Mouse (Mus musculus) forebrain, embryonic 15.5 days (tissue): Measurements from ENCODE around the gene Cryzl2. TPM values are rescaled to one million over a fixed set of nuclear protein-coding genes. Genes with fewer than 3 reads are reported as not detected.

Source experiments
- ATAC-seq: fragments of 200-750 bp; cut with Nextera tagmentation; replicated peaks from 2 replicates; pipeline ENCODE4 v1.8.0; 2017; ENCODE audit warnings: mild to moderate bottlenecking, moderate TSS enrichment, moderate library complexity
- H3K27ac ChIP-seq: fragments of 300-500 bp; sonication (generic); replicated peaks from 2 replicates; pipeline ENCODE4 v1.5.1; 2015; ENCODE audit warnings: mild to moderate bottlenecking, inconsistent platforms
- H3K27me3 ChIP-seq: fragments of 300-500 bp; sonication (generic); 2 replicates; pipeline ENCODE4 v1.6.1; 2015; ENCODE audit warnings: inconsistent platforms
- H3K36me3 ChIP-seq: fragments of 300-500 bp; sonication (generic); 2 replicates; pipeline ENCODE4 v1.6.1; 2015; ENCODE audit warnings: mild to moderate bottlenecking, inconsistent platforms
- H3K4me1 ChIP-seq: fragments of 300-500 bp; sonication (generic); 2 replicates; pipeline ENCODE4 v1.6.1; 2015; ENCODE audit warnings: inconsistent platforms
- H3K4me2 ChIP-seq: fragments of 300-500 bp; sonication (generic); replicated peaks from 2 replicates; pipeline ENCODE4 v1.6.1; 2015; ENCODE audit warnings: mild to moderate bottlenecking, inconsistent platforms
- H3K4me3 ChIP-seq: fragments of 300-500 bp; sonication (generic); 2 replicates; pipeline ENCODE4 v1.5.1; 2015; ENCODE audit warnings: mild to moderate bottlenecking, inconsistent platforms
- H3K9ac ChIP-seq: fragments of 300-500 bp; sonication (generic); replicated peaks from 2 replicates; pipeline ENCODE4 v1.6.1; 2015; ENCODE audit warnings: mild to moderate bottlenecking, inconsistent platforms
- H3K9me3 ChIP-seq: fragments of 300-500 bp; sonication (generic); 2 replicates; pipeline ENCODE4 v1.6.1; 2016; ENCODE audit warnings: inconsistent platforms
- WGBS: fragments of 180-500 bp; shearing (Covaris S2); methylation state at CpG from one replicate; pipeline ENCODE4 v1.1.7; 2015; ENCODE audit warnings: mixed read lengths; 5-methylcytosine and 5-hydroxymethylcytosine counted together
- polyA plus RNA-seq: library from polyadenylated mRNA; unstranded; fragments of >200 nt; fragmentation: Nextera tagmentation; extraction: Ambion mirVana; gene quantifications from 2 replicates; pipeline ENCODE4 v1.2.1, GENCODE M21; 2015

Cryzl2 gene
- polyA plus RNA-seq, 1 experiment from 2014 or later = 6.4 TPM

GRCm38 (mm10) chr1:157518111-157518523, 59.7 kb downstream of the Cryzl2 start:
- 27% methylated on average over 4 of the region's 4 CpGs for WGBS
- H3K4me2 ChIP-seq = no peak overlapping the region
- no peaks in the 10 kb centered on the region for H3K9me3 ChIP-seq
- no peak overlapping the region for H3K9ac ChIP-seq
- no peaks in the 10 kb centered on the region for H3K36me3 ChIP-seq
- H3K27ac ChIP-seq = no peak overlapping the region
- peaks cover 20% of the 10 kb centered on the region for H3K4me1 ChIP-seq
- no peaks in the 10 kb centered on the region for H3K27me3 ChIP-seq
- ATAC-seq = peak; percentile 82
- H3K4me3 ChIP-seq = no peak overlapping the region

DNA sequence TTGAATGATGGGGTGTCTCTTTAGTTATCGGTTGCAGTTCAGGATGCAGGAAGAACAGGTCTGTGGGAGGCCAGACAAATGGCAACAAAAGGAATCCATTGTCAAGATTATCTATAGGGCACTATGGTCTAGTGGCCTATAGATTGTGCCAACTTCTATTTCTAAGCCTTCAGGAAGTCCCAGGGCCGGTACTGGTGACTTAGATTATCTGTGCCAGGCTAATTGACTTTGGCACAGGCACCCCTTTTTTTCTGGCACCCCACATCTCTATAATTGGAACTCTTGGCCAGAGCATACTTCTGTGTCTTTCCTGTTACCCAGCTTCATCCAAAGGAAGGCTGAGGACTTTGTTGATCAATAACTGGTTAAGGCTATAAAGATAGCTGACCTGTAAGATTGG, 61.0 kb downstream of the Cryzl2 start:
- H3K9ac ChIP-seq = no peak overlapping the region
- H3K4me3 ChIP-seq = no peak overlapping the region
- H3K27me3 ChIP-seq = no peaks in the 10 kb centered on the region
- ATAC-seq = peak; percentile 51; the same call in 1 of the 2 replicates
- H3K27ac ChIP-seq = peak overlapping the region; percentile 55; the same call in 1 of the 2 replicates
- 38% methylated on average over 2 of the region's 2 CpGs for WGBS
- H3K36me3 ChIP-seq = no peaks in the 10 kb centered on the region
- no peaks in the 10 kb centered on the region for H3K9me3 ChIP-seq
- no peak overlapping the region for H3K4me2 ChIP-seq
- H3K4me1 ChIP-seq = peaks cover 20% of the 10 kb centered on the region

DNA sequence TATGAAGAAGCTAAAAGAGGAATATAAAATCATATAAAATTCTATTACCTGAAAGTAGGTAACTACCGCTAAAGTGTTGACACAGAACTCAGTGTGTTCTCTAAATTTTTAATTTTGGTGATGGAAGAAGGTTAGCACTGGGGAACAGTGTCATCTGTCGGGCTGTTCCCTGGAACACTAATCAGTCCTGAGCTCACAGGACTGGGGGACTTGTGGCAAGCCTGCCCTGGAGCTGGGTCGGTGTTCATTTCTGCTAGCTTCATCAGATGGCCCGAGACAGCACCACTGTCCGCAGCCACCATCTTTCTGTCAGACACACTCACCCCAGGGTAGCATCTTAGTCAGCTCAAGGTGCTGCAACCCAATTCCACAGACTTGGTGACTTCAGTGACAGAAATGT, 63.9 kb downstream of the Cryzl2 start:
- 93% methylated on average over 5 of the region's 5 CpGs for WGBS
- H3K9ac ChIP-seq = no peak overlapping the region

DNA sequence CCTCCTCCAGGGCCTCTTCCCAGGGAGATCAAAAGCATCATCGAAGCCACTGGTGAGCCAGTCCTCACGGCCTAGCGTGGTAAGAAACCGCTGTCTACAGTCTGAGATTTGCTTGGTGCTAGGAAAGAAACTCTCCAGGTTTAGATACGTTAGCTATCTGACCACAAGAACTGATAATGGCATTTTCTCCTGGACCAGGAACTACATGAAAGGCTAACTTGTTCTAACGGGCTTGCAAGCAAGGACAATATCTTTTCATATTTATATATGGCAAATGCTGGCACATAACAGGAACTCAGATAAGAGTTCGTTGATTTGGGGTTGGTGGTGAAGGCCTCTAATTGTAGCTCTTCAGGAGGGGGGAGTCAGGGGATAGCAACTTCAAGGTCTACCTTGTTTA, 66.4 kb downstream of the Cryzl2 start:
- no peaks in the 10 kb centered on the region for H3K27me3 ChIP-seq
- no peak overlapping the region for H3K4me3 ChIP-seq
- ATAC-seq = no peak
- no peak overlapping the region for H3K27ac ChIP-seq
- H3K36me3 ChIP-seq = no peaks in the 10 kb centered on the region
- 91% methylated on average over 7 of the region's 7 CpGs for WGBS
- no peaks in the 10 kb centered on the region for H3K9me3 ChIP-seq
- no peak overlapping the region for H3K9ac ChIP-seq
- H3K4me2 ChIP-seq = no peak overlapping the region
- no peaks in the 10 kb centered on the region for H3K4me1 ChIP-seq

More for the DNA sequence above, 63.9 kb downstream of the Cryzl2 start:
- no peaks in the 10 kb centered on the region for H3K27me3 ChIP-seq
- no peak overlapping the region for H3K4me3 ChIP-seq
- H3K4me1 ChIP-seq = peaks cover 20% of the 10 kb centered on the region
- no peak overlapping the region for H3K4me2 ChIP-seq
- H3K27ac ChIP-seq = no peak overlapping the region
- H3K9me3 ChIP-seq = no peaks in the 10 kb centered on the region
- no peaks in the 10 kb centered on the region for H3K36me3 ChIP-seq
- no peak for ATAC-seq

DNA sequence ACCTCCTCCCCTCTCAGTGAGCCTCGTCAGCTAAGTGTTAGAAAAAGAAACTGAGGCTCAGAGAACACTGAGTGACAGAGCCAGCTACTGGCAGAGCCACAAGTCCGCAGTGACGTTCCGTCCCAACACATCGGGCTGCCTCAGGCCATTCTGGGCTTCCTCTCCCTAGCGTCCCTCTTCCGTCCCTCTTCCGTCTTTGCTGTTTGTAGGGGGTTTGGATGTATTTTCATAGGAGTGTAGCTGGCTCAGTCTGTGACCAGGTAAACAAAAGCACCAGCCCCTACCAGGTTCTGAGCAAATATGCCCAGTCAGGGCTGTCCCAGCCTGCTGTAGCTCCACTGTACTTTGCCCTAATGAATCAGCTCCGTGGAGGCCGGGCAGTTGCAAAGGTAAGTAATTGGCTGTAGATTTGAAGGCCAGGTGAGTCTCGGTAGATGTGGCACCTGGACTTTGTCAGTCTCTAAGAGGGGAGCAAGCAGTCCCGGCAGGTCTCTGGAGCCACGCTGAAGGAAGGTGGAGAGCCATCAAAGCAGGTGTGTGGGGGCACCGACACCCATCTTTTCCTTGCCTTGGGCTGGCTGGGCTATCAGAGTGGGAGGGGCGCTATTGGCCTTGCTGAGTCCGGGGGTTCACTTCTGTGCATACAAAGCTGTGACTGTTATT, 67.4 kb downstream of the Cryzl2 start:
- no peaks in the 10 kb centered on the region for H3K9me3 ChIP-seq
- H3K4me2 ChIP-seq = no peak overlapping the region
- no peaks in the 10 kb centered on the region for H3K4me1 ChIP-seq
- H3K27me3 ChIP-seq = no peaks in the 10 kb centered on the region
- no peak overlapping the region for H3K9ac ChIP-seq
- no peak overlapping the region for H3K27ac ChIP-seq
- WGBS = 86% methylated on average over 16 of the region's 16 CpGs
- H3K4me3 ChIP-seq = no peak overlapping the region
- no peak for ATAC-seq
- H3K36me3 ChIP-seq = no peaks in the 10 kb centered on the region

- 68% methylated on average over 5 of the region's 5 CpGs for WGBS
- Histone ChIP-seq H3K4me2 (no peak overlapping the region), H3K27ac (no peak overlapping the region), H3K27me3 (no peaks in the 10 kb centered on the region), H3K4me3 (no peak overlapping the region), H3K9ac (no peak overlapping the region), H3K36me3 (no peaks in the 10 kb centered on the region), H3K9me3 (no peaks in the 10 kb centered on the region), H3K4me1 (no peaks in the 10 kb centered on the region)
- ATAC-seq = no peak
Observed at GRCm38 (mm10) chr1:157526625-157527024, 68.2 kb downstream of the Cryzl2 start.

DNA sequence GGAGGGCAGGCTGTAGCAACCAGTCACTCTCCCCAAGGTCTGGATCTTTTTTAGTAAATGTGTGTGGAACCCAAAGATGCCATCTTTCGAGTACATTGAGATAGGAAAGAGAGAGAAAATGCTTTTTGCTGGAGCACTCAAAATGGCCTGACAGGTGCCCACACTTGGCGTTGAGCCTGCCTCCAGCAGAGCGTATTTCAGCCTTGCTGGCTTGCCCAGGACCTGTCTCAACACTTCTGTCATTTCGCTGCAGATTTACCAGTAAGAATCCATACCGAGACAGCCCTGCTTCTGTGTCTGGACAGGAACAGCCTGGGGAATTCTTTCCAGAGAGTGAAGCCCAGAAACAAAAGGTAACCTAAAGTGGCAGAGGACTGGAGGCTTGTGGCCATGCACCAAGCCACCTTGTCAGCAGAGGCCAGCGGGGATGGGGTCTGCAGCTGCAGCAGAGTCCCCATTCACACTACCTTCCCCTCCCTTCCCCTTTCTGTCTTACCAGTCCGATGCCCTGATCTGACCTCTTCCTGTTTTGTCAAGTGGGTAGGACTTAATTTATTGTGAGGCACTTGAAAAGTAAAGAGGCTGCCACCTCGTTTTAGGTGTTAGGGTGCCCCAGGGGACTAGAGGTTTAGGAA, 74.6 kb downstream of the Cryzl2 start:
- no peak overlapping the region for H3K27ac ChIP-seq
- no peak for ATAC-seq
- no peak overlapping the region for H3K4me2 ChIP-seq
- H3K27me3 ChIP-seq = no peaks in the 10 kb centered on the region
- 37% methylated on average over 8 of the region's 8 CpGs for WGBS
- peaks cover 10% of the 10 kb centered on the region for H3K4me1 ChIP-seq
- no peaks in the 10 kb centered on the region for H3K36me3 ChIP-seq
- no peak overlapping the region for H3K9ac ChIP-seq
- H3K9me3 ChIP-seq = no peaks in the 10 kb centered on the region
- H3K4me3 ChIP-seq = no peak overlapping the region

GRCm38 (mm10) chr1:157535571-157535970, 77.2 kb downstream of the Cryzl2 start:
- ATAC-seq = no peak
- 85% methylated on average over 1 of the region's 1 CpGs for WGBS
- no peak overlapping the region for H3K4me3 ChIP-seq

DNA sequence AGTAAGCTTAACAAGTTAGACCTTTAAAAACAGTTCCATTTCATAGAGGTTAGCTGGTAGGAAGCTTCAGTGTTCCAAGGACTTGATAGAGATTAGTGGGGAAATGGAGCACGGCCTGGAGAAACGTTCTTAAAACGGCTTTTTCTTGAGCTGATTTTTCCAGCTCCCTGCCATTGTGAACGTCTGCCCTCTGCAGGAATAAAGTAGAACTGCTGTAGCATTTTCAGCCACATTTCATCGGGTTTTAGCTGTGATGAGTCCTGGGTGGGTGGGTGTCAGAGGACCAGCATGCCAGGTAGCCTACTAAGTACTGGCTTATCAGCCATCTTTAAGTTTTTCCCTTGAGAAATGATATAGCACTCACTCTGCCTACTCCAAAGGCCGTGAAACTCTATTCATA, 78.1 kb downstream of the Cryzl2 start:
- ATAC-seq = peak; percentile 79
- WGBS = 9% methylated on average over 6 of the region's 6 CpGs
- Histone ChIP-seq H3K4me3 (no peak overlapping the region), H3K4me1 (peaks cover 10% of the 10 kb centered on the region), H3K4me2 (no peak overlapping the region), H3K9me3 (no peaks in the 10 kb centered on the region), H3K27ac (no peak overlapping the region), H3K36me3 (no peaks in the 10 kb centered on the region), H3K27me3 (no peaks in the 10 kb centered on the region), H3K9ac (no peak overlapping the region)

More at GRCm38 (mm10) chr1:157535571-157535970, 77.2 kb downstream of the Cryzl2 start:
- Histone ChIP-seq H3K9ac (no peak overlapping the region), H3K27ac (no peak overlapping the region), H3K4me2 (no peak overlapping the region), H3K36me3 (no peaks in the 10 kb centered on the region), H3K9me3 (no peaks in the 10 kb centered on the region), H3K27me3 (no peaks in the 10 kb centered on the region), H3K4me1 (peaks cover 10% of the 10 kb centered on the region)

- Histone ChIP-seq H3K9ac (no peak overlapping the region), H3K4me2 (no peak overlapping the region), H3K4me1 (peaks cover 10% of the 10 kb centered on the region), H3K27ac (no peak overlapping the region), H3K4me3 (no peak overlapping the region), H3K27me3 (no peaks in the 10 kb centered on the region), H3K36me3 (no peaks in the 10 kb centered on the region), H3K9me3 (no peaks in the 10 kb centered on the region)
- no peak for ATAC-seq
- WGBS = 82% methylated on average over 5 of the region's 5 CpGs
Observed at GRCm38 (mm10) chr1:157537636-157538035, 79.3 kb downstream of the Cryzl2 start.
